Mouse (Mus musculus): ENCODE data around the gene Ppdpf. TPM values are rescaled to one million over a fixed set of nuclear protein-coding genes. Genes with fewer than 3 reads are reported as not detected.

The Ppdpf gene
- polyA plus RNA-seq, 2 experiments from 2014 or later: 138 to 145 TPM

- ATAC-seq: peak; percentile 99
Observed at GRCm38 (mm10) chr2:181219538-181220216, 32.6 kb downstream of the Ppdpf start, which contains the start of gene Fndc11. Fndc11 (plus strand) TSS chr2:181220013.

GRCm38 (mm10) chr2:181220361-181220760 is 33.3 kb downstream of the Ppdpf start:
- no peak for ATAC-seq

GRCm38 (mm10) chr2:181224994-181225393 is 37.9 kb downstream of the Ppdpf start:
- no peak for ATAC-seq

- no peak for ATAC-seq
Observed at GRCm38 (mm10) chr2:181227122-181227521, 40.1 kb downstream of the Ppdpf start.

GRCm38 (mm10) chr2:181228335-181228734 is 41.3 kb downstream of the Ppdpf start:
- ATAC-seq: no peak

- no peak for ATAC-seq
Observed at GRCm38 (mm10) chr2:181231171-181231570, 44.1 kb downstream of the Ppdpf start.

- ATAC-seq: no peak
Observed at GRCm38 (mm10) chr2:181233443-181233842, 46.4 kb downstream of the Ppdpf start.

GRCm38 (mm10) chr2:181234680-181235079 is 47.6 kb downstream of the Ppdpf start:
- ATAC-seq: no peak

- ATAC-seq: no peak
Observed at GRCm38 (mm10) chr2:181235681-181236566, 48.9 kb downstream of the Ppdpf start.

- ATAC-seq: no peak
Observed at GRCm38 (mm10) chr2:181237251-181238014, 50.4 kb downstream of the Ppdpf start.

GRCm38 (mm10) chr2:181238091-181238610 is 51.1 kb downstream of the Ppdpf start:
- ATAC-seq: no peak

Other genes starting within 250 kb of the Ppdpf start
- gene Nkain4, start 232.5 kb upstream of the Ppdpf start, polyA plus RNA-seq (2017; shearing (Covaris generic)): not detected
- gene Arfgap1, start 220.0 kb upstream of the Ppdpf start, polyA plus RNA-seq (2017; shearing (Covaris generic)): 10 to 100 TPM; 42.6 to 73.0 TPM
- gene Col20a1, start 200.7 kb upstream of the Ppdpf start, polyA plus RNA-seq (2017; shearing (Covaris generic)): under 1 TPM; 0.36 to 0.38 TPM
- gene Chrna4, start 143.7 kb upstream of the Ppdpf start, polyA plus RNA-seq (2017; shearing (Covaris generic)): not detected
- not detected for gene Kcnq2, start 51.9 kb upstream of the Ppdpf start, polyA plus RNA-seq (2017; shearing (Covaris generic))
- not detected for gene Eef1a2, start 30.2 kb upstream of the Ppdpf start, polyA plus RNA-seq (2017; shearing (Covaris generic))
- under 1 TPM in 1 of 2 experiments, not detected in 1; 0.08 TPM for gene Ptk6, start 15.5 kb downstream of the Ppdpf start, polyA plus RNA-seq (2017; shearing (Covaris generic))
- gene Srms, start 25.9 kb downstream of the Ppdpf start, polyA plus RNA-seq (2017; shearing (Covaris generic)): under 1 TPM; 0.42 to 0.70 TPM
- gene Fndc11, start 32.8 kb downstream of the Ppdpf start, polyA plus RNA-seq (2017; shearing (Covaris generic)): 1 to 10 TPM in 1 of 2 experiments, not detected in 1; 1.3 TPM
- gene Helz2, start 54.8 kb downstream of the Ppdpf start, polyA plus RNA-seq (2017; shearing (Covaris generic)): 10 to 100 TPM; 19.7 to 25.9 TPM
- gene Gmeb2, start 100.8 kb downstream of the Ppdpf start, polyA plus RNA-seq (2017; shearing (Covaris generic)): 1 to 10 TPM; 9.5 to 9.7 TPM
- not detected for gene Stmn3, start 127.3 kb downstream of the Ppdpf start, polyA plus RNA-seq (2017; shearing (Covaris generic))
- gene Rtel1, start 132.5 kb downstream of the Ppdpf start, polyA plus RNA-seq (2017; shearing (Covaris generic)): 10 to 100 TPM; 42.4 to 44.3 TPM
- 10 to 100 TPM; 16.4 to 23.4 TPM for gene Zgpat, start 177.7 kb downstream of the Ppdpf start, polyA plus RNA-seq (2017; shearing (Covaris generic))
- gene Arfrp1, start 178.2 kb downstream of the Ppdpf start, polyA plus RNA-seq (2017; shearing (Covaris generic)): 10 to 100 TPM; 67.6 to 76.2 TPM
- 100 to 1,000 TPM; 302 to 371 TPM for gene Lime1, start 192.8 kb downstream of the Ppdpf start, polyA plus RNA-seq (2017; shearing (Covaris generic))

Measured in CD4-positive, CD25-positive, alpha-beta regulatory T cell, adult 4 months (primary cell).